Mouse (Mus musculus) cerebellum, adult 9-10 months (tissue): ENCODE results near the gene Dpy19l3.

ENCODE experiments used
- DNase-seq: peaks from one replicate; pipeline ENCODE4 v3.0.0; 2022

The Dpy19l3 gene

GRCm38 (mm10) chr7:35754033-35754885, at the start of gene Dpy19l3:
Gene Dpy19l3 (minus strand): TSS chr7:35754454.
- DNase-seq, result peak; percentile 83

DNA sequence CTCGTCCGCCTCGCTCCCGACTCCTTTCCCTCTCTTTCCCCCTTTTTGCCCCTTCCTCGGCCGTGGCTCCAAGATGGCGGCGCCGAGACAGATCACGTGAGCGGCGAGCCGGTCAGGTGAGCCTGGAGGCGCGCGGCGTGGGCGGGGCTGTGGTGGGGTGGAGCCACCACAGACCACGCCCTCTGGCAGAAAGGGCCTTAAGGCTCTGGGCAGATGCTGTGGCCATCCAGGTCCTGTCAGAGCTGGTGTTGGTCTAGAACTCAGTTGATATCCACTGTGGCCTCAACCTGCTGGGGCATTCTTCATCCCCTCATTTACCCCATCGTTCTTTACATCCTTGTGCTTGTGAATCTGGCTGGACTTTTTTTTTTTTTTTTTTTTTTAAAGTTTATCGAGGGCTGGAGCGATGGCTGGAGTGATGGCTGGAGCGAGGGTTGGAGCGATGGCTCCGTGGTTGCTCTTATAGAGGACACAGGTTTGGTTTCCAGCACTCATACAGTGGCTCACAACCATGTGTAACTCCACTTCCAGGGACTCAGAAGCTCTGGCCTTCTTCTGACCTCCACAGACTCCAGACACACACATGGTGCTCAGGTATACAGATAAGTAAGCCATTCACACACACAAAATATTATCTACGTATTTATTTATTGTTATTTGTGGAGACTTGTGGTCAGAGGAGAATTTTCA, 48.8 kb upstream of the Dpy19l3 start, which contains the start of gene Zfp507:
Zfp507 (minus strand) TSS at position 98 of the 690 bp plus-strand sequence.
- DNase-seq, result peak; percentile 84

DNA sequence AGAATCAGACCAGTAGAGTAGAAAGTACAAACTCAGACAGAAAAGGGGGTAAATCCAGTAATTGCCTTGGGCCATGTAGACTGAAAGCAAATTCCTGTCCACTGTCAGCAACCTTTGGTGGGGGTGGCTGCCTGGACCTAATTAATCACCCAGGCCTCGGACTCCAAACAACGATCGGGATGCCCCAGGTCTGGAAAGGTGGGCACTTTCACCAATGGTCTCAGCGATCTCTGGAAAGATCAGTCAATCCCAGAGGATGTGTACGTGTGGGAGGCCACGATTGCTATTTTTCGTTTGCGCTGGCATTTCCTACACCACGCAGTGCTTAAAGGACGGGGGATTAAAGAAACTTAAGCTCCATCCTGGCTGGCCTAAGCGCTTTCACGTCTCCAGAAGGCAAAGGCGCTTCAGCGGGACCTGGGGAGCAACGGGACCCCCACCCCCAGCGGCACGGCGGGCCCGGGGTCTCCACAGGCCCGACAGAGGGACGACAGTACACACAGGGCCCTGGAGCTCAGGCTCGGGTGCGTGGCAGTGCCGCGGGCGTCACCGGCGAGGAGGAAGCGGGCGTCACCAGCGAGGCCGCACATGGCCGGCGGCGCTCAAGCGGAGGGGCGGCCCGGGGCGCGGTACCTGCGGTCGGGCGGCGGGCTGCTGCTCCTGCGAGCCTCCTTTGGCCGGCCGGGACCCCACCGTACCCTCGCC, 48.1 kb upstream of the Dpy19l3 start:
- no peak for DNase-seq

- DNase-seq, result no peak
Measured at GRCm38 (mm10) chr7:35796123-35796522, 41.9 kb upstream of the Dpy19l3 start.

GRCm38 (mm10) chr7:35794145-35794664, 40.0 kb upstream of the Dpy19l3 start:
- DNase-seq, result no peak

DNA sequence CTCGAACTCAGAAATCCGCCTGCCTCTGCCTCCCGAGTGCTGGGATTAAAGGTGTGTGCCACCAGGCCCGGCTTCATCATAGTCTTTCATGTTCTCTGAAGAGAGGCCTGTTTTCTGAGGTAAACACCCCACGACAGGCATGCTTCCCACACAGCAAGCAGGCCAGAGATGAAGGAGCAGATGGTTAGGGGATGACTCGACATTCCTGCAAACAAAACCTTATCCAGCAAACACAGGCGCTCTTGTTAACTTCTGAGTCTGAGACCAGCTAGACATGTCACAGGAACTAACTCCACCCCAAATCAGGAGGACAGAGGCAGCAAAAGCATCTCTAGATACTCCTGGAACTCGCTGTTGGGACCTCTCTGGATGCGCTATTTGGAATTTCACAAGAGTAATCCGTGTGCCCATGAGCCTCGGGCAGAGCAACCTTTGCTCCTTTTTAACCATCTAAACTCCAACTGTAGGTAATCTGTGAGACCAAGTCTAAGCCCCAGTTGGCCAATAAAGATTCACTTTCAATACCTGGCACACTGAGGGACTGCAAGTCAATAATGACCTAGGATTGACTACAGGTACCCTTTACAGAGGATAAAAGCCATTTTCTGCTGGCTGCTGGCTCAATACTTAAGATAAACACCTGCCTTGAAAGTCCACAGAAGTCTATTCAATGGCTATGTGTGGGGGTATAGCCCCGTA, 38.0 kb upstream of the Dpy19l3 start:
- DNase-seq, result no peak

- no peak for DNase-seq
Measured at GRCm38 (mm10) chr7:35790926-35791325, 36.7 kb upstream of the Dpy19l3 start.

GRCm38 (mm10) chr7:35790201-35790600, 35.9 kb upstream of the Dpy19l3 start:
- no peak for DNase-seq

GRCm38 (mm10) chr7:35785579-35785978, 31.3 kb upstream of the Dpy19l3 start:
- no peak for DNase-seq

DNA sequence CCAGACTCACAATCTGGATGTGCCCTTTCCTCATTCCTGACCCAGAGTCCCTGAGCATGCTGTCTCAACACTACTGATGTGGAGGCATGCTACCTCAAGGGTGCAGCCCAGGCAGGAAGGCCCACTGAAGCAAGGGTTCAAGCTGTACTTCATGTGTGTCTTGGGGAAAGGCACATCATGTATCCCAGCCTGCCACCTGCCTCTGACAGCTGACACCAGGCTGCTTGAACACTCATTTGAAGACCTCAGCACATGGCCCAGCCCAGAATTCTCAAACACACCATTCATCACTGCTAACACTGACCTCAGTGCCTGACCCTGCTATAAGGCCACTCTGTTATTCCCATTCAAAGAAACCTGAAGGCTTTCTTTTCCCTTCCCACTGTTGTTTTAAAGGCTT, 28.0 kb upstream of the Dpy19l3 start:
- DNase-seq, result no peak

GRCm38 (mm10) chr7:35774127-35774526, 19.9 kb upstream of the Dpy19l3 start:
- DNase-seq, result no peak

- no peak for DNase-seq
Measured at GRCm38 (mm10) chr7:35772347-35772746, 18.1 kb upstream of the Dpy19l3 start.

GRCm38 (mm10) chr7:35771106-35771505, 16.9 kb upstream of the Dpy19l3 start:
- no peak for DNase-seq

- no peak for DNase-seq
Measured at GRCm38 (mm10) chr7:35770122-35770521, 15.9 kb upstream of the Dpy19l3 start.

GRCm38 (mm10) chr7:35764461-35764860, 10.2 kb upstream of the Dpy19l3 start:
- no peak for DNase-seq

GRCm38 (mm10) chr7:35761801-35762200, 7.5 kb upstream of the Dpy19l3 start:
- no peak for DNase-seq

DNA sequence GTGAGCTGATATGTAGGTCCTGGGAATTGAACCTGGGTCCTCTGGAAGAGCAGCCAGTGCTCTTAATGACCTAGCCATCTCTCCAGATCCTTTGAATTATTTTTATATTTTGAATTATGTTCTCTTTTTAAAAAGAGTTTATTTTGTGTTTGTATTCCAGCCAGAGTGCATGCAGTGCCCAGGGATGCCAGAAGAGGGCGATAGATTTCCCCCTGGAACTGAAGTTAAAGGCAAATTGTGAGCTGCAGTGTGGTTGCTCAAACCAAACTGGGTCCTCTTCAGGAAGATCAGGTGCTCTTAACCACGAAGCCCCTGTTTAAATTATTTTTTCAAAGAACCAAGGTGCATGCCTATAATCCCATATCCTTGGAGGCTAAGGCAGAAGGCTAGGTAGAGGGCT, 5.3 kb upstream of the Dpy19l3 start:
- DNase-seq, result no peak

DNA sequence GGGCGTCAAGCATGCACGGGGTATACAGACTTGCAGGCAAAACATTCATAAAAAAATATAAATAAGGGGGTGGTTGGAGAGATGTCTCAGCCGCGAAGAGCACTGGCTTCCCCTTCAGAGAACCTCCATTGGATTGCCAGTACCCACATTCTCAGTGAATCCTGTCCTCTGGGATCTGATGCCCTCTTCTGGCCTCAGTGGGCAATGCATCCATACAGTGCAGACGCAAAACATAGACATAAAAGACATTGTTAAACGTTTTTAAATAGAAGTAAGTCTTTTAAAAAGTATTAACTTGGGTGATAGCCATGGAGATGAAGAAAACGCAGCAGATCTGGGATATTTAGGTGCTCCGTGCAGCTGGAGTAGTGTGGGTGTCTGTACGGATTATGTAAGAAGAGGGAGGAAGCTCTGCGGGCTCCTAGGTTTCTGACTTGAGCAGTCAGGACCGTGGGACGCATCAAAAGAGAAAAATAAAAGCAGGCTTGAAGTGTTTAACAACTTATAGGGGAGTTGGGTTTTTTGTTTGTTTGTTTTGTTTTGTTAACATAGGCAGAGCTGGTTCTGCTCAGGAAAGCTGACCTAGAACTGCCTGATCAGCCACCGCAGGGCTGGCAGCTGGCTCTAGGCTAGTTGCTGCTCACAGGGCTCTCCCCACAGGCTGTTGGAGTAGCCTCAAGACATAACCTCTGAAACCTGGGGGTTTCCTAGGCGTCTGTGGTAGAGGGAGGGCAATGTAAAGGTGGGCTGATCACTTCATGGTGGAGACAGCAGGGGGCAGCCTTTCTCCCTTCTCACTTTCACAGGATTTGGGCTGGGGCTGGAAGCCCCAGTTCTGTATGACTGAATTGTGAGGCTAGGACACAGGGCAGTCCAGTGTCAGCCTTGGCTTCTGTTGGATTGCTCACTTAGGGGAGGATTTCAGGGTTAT, 2.5 kb upstream of the Dpy19l3 start:
- no peak for DNase-seq

- DNase-seq, result no peak
Measured at GRCm38 (mm10) chr7:35754886-35755168, 573 bp upstream of the Dpy19l3 start.

DNA sequence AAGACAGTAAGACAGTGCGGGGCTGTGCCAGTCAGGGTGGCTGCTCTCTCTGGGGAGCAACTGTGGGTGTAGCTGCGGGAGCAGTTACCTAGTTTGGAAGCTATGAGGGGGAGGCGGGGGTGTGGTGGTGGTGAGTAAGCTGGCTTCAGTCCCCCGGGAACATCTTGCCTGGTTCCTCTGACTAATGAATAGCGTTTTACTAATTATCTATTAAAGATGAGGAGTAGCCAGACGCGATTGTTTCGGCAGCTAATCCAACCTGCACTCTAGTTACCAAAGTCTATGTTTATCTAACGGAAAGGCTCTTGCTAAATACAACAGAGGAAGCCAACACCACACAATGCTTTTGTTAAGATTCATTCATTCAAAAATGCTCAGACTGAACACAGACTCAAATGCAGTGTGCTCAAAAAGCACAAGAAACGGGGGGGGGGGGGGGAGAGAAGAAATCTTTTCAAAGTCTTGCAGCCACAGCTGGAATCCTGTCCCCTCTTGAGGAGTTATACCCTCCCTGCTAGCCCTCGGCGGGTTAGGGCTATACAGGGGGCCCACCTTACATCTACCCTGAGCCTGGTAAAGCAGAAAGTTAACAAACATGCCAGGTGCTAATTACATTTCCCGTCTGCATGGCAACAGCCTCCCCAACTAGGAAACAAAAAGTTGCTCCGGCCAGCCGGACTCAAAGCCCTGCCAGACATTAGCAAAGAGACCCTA, 778 bp downstream of the Dpy19l3 start:
- no peak for DNase-seq

GRCm38 (mm10) chr7:35750873-35751272, 3.4 kb downstream of the Dpy19l3 start:
- no peak for DNase-seq
